Mouse (Mus musculus) small intestine, adult 2 months (tissue): ENCODE data around the gene Fgf12. TPM values are rescaled to one million over a fixed set of nuclear protein-coding genes. Genes with fewer than 3 reads are reported as not detected.

Experiments used
- H3K27ac ChIP-seq: fragments of 200-500 bp; 2 replicates; pipeline ENCODE4 v1.5.1; 2012; ENCODE audit warnings: low read depth, low read length, control low read depth, inconsistent platforms; ENCODE audit not compliant: insufficient read depth
- H3K27me3 ChIP-seq: fragments of 200-500 bp; 2 replicates; pipeline ENCODE4 v1.6.1; 2012; ENCODE audit warnings: mild to moderate bottlenecking, moderate library complexity, low read length, inconsistent platforms; ENCODE audit not compliant: control insufficient read depth, insufficient read depth
- H3K36me3 ChIP-seq: fragments of 200-500 bp; 2 replicates; pipeline ENCODE4 v1.6.1; 2012; ENCODE audit warnings: mild to moderate bottlenecking, low read length, control low read depth, inconsistent platforms; ENCODE audit not compliant: control insufficient read depth, insufficient read depth
- H3K4me1 ChIP-seq: fragments of 200-500 bp; 2 replicates; pipeline ENCODE4 v1.6.1; 2012; ENCODE audit warnings: low read length, inconsistent platforms, mixed read lengths; ENCODE audit not compliant: control insufficient read depth, insufficient read depth, insufficient read length
- H3K4me3 ChIP-seq: fragments of 200-500 bp; 2 replicates; pipeline ENCODE4 v1.5.1; 2012; ENCODE audit warnings: low read depth, mild to moderate bottlenecking, control low read depth, inconsistent platforms, low read length, moderate library complexity
- CTCF ChIP-seq: fragments of 200-500 bp; IDR thresholded peaks from 2 replicates; pipeline ENCODE4 v1.5.1; 2012; ENCODE audit warnings: low read depth, mild to moderate bottlenecking, control low read depth, inconsistent platforms, low read length, moderate library complexity, mixed read lengths; ENCODE audit not compliant: insufficient replicate concordance, insufficient read length; ENCODE audit errors: extremely low read depth
- POLR2A ChIP-seq: fragments of 200-500 bp; IDR thresholded peaks from 2 replicates; pipeline ENCODE4 v1.6.1; 2012; ENCODE audit warnings: low read depth, mild to moderate bottlenecking, control low read depth, inconsistent platforms, low read length, moderate library complexity
- WGBS: fragments of 180-500 bp; shearing (Covaris S2); methylation state at CpG from one replicate; pipeline ENCODE4 v1.1.7; 2018; 5-methylcytosine and 5-hydroxymethylcytosine counted together
- polyA plus RNA-seq: library from polyadenylated mRNA; depleted of rRNA; stranded (reverse); fragments of >200 nt; gene quantifications from 2 replicates; pipeline ENCODE4 v1.2.3, GENCODE M21; 2012

Fgf12 gene
- polyA plus RNA-seq, 1 experiment, result 0.24 TPM

DNA sequence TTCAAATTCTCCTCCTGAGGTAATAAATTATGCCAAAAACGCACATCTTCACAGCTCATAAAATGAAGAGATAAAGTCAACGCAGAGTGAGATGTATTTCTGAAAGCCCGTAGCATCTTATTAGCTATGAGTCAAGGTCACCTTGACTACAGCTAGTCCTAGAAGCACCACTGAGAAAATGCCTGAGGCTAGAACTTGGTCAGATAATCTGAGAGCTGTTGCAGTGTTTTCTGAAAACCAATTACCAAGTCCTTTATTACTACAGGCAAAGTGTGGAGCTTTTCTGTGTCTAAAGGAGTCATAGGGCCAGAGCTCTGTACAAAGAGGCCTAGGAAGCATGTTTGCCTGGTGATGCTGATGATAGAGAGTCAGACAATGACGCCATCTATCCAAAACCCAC is 498.6 kb downstream of the Fgf12 start:
- no peak overlapping the region for H3K27ac ChIP-seq
- H3K4me1 ChIP-seq, result no peaks in the 10 kb centered on the region
- WGBS, result 78% methylated on average over 4 of the region's 4 CpGs
- H3K27me3 ChIP-seq, result no peaks in the 10 kb centered on the region
- no peak overlapping the region for H3K4me3 ChIP-seq
- no peak for TF ChIP-seq POLR2A
- no peak for TF ChIP-seq CTCF
- H3K36me3 ChIP-seq, result no peaks in the 10 kb centered on the region

DNA sequence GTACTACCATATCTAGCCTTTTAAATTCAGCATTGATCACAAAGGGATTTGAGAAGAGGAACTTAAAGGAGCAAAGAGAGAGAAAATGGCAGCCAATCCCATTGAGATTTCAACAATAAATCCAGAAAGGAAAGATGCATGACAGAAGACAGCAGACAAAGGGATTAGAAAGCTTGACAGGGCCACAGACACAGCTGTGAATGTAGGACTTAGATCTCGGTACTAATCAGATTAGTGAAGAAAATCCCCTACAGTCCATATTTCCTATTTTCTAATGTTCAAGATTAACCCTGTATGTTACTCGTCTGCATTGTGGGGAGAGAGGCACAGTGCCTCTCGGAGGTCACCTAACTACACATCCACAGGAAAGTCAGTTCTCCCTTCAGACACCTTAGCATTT is 500.9 kb downstream of the Fgf12 start:
- TF ChIP-seq POLR2A, result no peak
- no peak for TF ChIP-seq CTCF
- Histone ChIP-seq H3K36me3 (no peaks in the 10 kb centered on the region), H3K4me1 (no peaks in the 10 kb centered on the region), H3K27ac (no peak overlapping the region), H3K4me3 (no peak overlapping the region), H3K27me3 (no peaks in the 10 kb centered on the region)
- WGBS, result 76% methylated on average over 3 of the region's 3 CpGs

DNA sequence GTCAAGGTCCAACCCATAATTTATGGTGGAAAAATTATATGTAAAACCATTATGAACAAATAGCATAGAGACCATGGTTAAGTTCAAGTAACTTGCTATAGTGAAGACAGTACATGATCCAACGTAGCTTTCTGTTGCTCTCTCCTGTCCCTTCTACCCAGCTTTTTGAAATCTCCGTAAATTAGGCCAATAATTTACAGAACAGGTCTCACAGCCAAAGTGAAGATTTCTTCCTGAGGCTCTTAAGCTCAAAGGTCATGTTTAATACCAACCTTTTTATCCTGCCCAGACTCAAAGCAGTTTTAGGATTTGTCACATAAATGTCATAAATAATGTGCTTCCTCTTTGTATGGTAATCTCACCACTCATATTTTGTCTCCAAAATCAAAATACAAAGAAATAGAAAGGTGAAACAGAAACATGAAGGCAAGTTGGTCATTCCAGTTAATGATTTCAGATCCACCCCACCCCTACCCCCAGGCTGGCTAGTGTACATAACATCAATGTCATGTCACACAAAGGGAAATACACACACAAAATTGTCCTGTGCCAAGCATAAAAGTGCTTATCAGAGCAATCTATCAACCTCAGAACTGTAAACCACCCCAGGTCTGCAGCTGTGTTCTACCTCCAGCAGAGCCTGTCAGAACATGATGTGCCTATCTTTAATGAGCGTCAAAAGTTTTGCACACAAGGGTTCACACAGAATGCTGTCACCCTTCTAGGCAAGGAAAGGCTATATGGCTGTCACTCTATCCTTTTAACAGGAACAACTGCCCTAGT is 509.8 kb downstream of the Fgf12 start:
- no peak for TF ChIP-seq CTCF
- TF ChIP-seq POLR2A, result no peak
- H3K36me3 ChIP-seq, result no peaks in the 10 kb centered on the region
- H3K27ac ChIP-seq, result no peak overlapping the region
- no peak overlapping the region for H3K4me3 ChIP-seq
- 29% methylated on average over 3 of the region's 3 CpGs for WGBS
- no peaks in the 10 kb centered on the region for H3K27me3 ChIP-seq
- H3K4me1 ChIP-seq, result no peaks in the 10 kb centered on the region; the same call in 1 of the 2 replicates

DNA sequence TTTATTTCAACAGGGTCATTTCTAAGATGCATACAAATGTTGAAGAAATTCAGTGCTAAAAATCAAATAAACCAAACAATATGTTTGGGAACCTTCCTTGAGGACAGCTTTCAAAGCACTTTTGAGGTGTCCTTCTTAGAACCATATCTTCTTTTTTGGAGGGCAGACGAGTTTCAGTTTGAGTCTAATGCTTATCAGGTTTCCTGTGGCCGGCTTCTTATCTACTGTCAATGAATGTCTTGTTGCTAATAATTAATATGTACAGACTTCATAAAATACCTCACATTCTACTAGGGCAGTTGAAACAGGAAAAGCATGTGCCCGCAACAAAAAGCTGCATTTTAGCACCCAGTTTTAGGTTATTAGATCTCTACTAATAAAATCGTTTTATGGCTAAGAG is 513.5 kb downstream of the Fgf12 start:
- Histone ChIP-seq H3K36me3 (no peaks in the 10 kb centered on the region), H3K4me3 (no peak overlapping the region), H3K27me3 (no peaks in the 10 kb centered on the region), H3K4me1 (no peaks in the 10 kb centered on the region; the same call in 1 of the 2 replicates), H3K27ac (no peak overlapping the region)
- 22% methylated on average over 4 of the region's 4 CpGs for WGBS
- no peak for TF ChIP-seq POLR2A
- no peak for TF ChIP-seq CTCF

DNA sequence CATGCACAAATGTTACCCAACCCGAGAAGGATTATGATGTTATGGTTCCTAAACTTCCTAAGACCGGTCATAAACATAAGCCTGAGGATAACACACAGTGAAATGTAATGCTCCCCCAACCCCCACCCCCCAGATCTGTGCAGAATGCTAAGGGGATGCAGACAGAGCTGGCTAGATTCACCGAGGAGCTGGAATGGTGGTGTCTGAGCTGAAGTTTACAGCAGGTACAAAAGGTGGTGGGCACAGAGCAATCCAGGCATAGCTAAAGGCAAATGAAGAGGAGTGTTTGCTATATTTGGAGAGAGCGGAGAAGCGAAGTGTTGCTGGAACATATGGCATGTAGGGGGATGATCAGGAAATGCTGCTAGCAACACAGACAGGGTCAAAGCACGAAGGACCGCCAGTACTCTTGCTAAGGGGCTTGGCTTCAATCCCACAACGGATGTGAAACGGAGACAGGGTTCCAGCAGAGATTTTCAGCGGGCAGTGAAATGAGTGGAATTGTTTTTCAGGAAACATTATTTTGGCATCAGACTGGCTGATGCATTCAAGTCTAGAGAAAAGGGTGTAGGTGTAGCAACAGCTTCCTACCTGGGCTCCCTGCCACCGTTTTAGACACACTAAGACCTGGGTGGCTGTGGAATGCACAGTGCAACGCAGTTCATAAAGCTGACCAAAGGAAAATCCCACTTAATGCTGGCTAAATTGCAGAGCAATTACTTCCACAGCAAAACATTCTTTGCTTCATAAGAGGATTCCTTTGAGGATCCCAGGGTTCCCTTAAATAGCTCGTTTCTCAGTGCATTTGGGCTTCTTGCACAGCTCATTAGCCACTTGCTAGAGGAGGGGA is 514.6 kb downstream of the Fgf12 start:
- no peak for TF ChIP-seq POLR2A
- no peak for TF ChIP-seq CTCF
- Histone ChIP-seq H3K27me3 (no peaks in the 10 kb centered on the region), H3K4me3 (no peak overlapping the region), H3K27ac (no peak overlapping the region), H3K36me3 (no peaks in the 10 kb centered on the region), H3K4me1 (no peaks in the 10 kb centered on the region)
- 74% methylated on average over 13 of the region's 13 CpGs for WGBS

DNA sequence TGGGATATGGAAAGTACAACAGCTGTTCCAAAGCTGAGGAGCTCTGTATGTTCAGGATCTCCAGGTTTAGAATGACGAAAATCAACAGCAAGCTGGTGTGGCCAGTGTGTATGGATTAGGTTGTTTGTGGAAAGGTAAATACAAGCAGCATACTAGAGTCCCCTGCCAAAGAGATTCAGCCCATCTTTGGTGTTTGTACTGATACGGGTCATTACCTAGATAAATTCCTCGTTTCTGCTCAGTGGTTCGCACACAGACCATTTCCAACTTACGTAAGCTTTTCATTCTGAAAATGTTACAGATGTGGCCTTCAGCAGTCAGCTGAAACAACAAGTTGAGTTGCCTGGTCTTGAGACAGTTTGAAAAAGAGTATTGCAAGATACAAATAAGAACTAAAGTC is 536.9 kb downstream of the Fgf12 start:
- Histone ChIP-seq H3K27me3 (no peaks in the 10 kb centered on the region), H3K4me3 (no peak overlapping the region), H3K27ac (no peak overlapping the region), H3K36me3 (no peaks in the 10 kb centered on the region), H3K4me1 (no peaks in the 10 kb centered on the region)
- TF ChIP-seq CTCF (no peak), POLR2A (no peak)
- WGBS, result 83% methylated on average over 5 of the region's 5 CpGs

DNA sequence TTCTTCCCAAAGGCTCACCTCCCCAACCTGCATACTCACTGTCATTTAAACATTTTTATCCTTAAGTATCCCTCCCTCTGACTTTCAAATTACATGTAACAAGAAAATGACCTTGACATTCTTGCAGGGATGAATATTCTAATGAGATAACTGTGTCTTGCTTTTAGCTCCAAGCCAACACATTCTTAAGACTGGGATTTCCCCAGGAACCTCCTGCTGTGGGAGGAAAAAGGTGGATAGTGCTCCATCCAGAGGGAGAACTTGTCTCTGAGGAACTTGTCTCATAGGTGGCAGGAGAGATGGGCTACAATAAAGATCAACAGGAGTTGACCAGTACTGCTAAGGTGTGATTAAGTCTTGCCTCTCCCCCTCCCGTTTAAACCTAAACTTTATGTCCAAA is 540.5 kb downstream of the Fgf12 start:
- H3K27me3 ChIP-seq, result no peaks in the 10 kb centered on the region
- no peaks in the 10 kb centered on the region for H3K36me3 ChIP-seq
- WGBS, result 74% methylated on average over 1 of the region's 1 CpGs
- H3K27ac ChIP-seq, result no peak overlapping the region
- TF ChIP-seq POLR2A (no peak), CTCF (no peak)
- H3K4me1 ChIP-seq, result no peaks in the 10 kb centered on the region
- no peak overlapping the region for H3K4me3 ChIP-seq
